16 mouse cellular contexts compared by ENCODE assay signal in genomic region chr19:41690064-41690463, GRCm38 (mm10). TPM values are rescaled to one million over a fixed set of nuclear protein-coding genes. Genes with fewer than 3 reads are reported as not detected.
DNase-seq lines count a peak whose midpoint lies in the region; ATAC-seq and TF ChIP-seq lines count a peak whose summit lies in the region.
"Had no signal": no experiment of that assay in that cellular context is flagged by ENCODE, and none has a peak within 500 bp of the region (broad histone marks: within the 10 kb centered on the region; RNA-seq: fewer than 3 reads in every experiment).

No protein-coding gene starts in this region.

- no peaks in the 10 kb centered on the region for H3K9me3 ChIP-seq in forebrain, embryonic 12.5 days
- H3K9me3 ChIP-seq in hindbrain, embryonic 11.5 days (ENCODE audit: control insufficient read depth, low read length) = no peaks in the 10 kb centered on the region
- no peaks in the 10 kb centered on the region for H3K9me3 ChIP-seq in midbrain, postnatal 0 days (ENCODE audit: low read length)

- H3K27me3 ChIP-seq in forebrain, embryonic 12.5 days = no peaks in the 10 kb centered on the region
- H3K27me3 ChIP-seq in hindbrain, embryonic 11.5 days (ENCODE audit: control insufficient read depth, insufficient read depth, low read length) = peaks cover 7% of the 10 kb centered on the region; the same call in 1 of the 2 replicates
- no peaks in the 10 kb centered on the region for H3K27me3 ChIP-seq in midbrain, postnatal 0 days (ENCODE audit: insufficient read depth, low read length)

- H3K9ac ChIP-seq in forebrain, embryonic 12.5 days = no peak overlapping the region
- no peak overlapping the region for H3K9ac ChIP-seq in hindbrain, embryonic 11.5 days (ENCODE audit: low read depth, low read length)
- no peak overlapping the region for H3K9ac ChIP-seq in midbrain, postnatal 0 days (replicated peaks; ENCODE audit: low read length, poor library complexity, severe bottlenecking)

- H3K4me3 ChIP-seq in forebrain, embryonic 12.5 days (replicated peaks) = no peak overlapping the region
- no peak overlapping the region for H3K4me3 ChIP-seq in hindbrain, embryonic 11.5 days (ENCODE audit: low read depth, low read length)
- H3K4me3 ChIP-seq in midbrain, postnatal 0 days (ENCODE audit: low read depth, low read length) = no peak overlapping the region

- peak; percentile 39 to 69 for DNase-seq in layer of hippocampus, postnatal 14 days (ENCODE audit: low spot score in 2 of 2)
- no peak for DNase-seq in layer of hippocampus, adult 8-10 months (ENCODE audit: low spot score in 2 of 2)
- no peak for DNase-seq in hindbrain, embryonic 11.5 days (ENCODE audit: low spot score)
- DNase-seq in midbrain, postnatal 0 days (ENCODE audit: low spot score) = peak; percentile 86
- no peak for DNase-seq in adrenal gland, postnatal 10 days
- DNase-seq in adrenal gland, adult 8-10 months = no peak
- DNase-seq: adrenal gland, postnatal 25 days; gastrocnemius, postnatal 14 days; heart, postnatal 4 days; kidney, adult 2 months; thymus, postnatal 36 days had no signal

- no peaks in the 10 kb centered on the region for H3K36me3 ChIP-seq in forebrain, embryonic 12.5 days (replicated peaks)
- no peaks in the 10 kb centered on the region for H3K36me3 ChIP-seq in hindbrain, embryonic 11.5 days (ENCODE audit: control insufficient read depth, insufficient read depth, low read length)
- no peaks in the 10 kb centered on the region for H3K36me3 ChIP-seq in midbrain, postnatal 0 days (ENCODE audit: insufficient read depth, low read length)

- H3K4me2 ChIP-seq in forebrain, embryonic 12.5 days = no peak overlapping the region
- H3K4me2 ChIP-seq in hindbrain, embryonic 11.5 days (replicated peaks; ENCODE audit: low read depth, low read length) = no peak overlapping the region
- no peak overlapping the region for H3K4me2 ChIP-seq in midbrain, postnatal 0 days (ENCODE audit: low read depth, low read length, poor library complexity, severe bottlenecking)
- H3K4me2 ChIP-seq: heart, embryonic 11.5 days; liver, embryonic 11.5 days had no signal

- ATAC-seq in forebrain, embryonic 12.5 days (ENCODE audit: low FRiP score) = peak; percentile 33
- peak; percentile 30 for ATAC-seq in hindbrain, embryonic 11.5 days (ENCODE audit: low FRiP score)
- ATAC-seq in midbrain, postnatal 0 days (ENCODE audit: low FRiP score) = no peak

- H3K4me1 ChIP-seq in forebrain, embryonic 12.5 days = peaks cover 64% of the 10 kb centered on the region
- peaks cover 36% of the 10 kb centered on the region for H3K4me1 ChIP-seq in hindbrain, embryonic 11.5 days (replicated peaks; ENCODE audit: control insufficient read depth, insufficient read depth, low read length)
- H3K4me1 ChIP-seq in midbrain, postnatal 0 days (ENCODE audit: insufficient read depth, low read length) = peaks cover 18% of the 10 kb centered on the region

- H3K27ac ChIP-seq in forebrain, embryonic 12.5 days = peak overlapping the region; percentile 16; the same call in 1 of the 2 replicates
- peak overlapping the region; percentile 76 for H3K27ac ChIP-seq in hindbrain, embryonic 11.5 days (ENCODE audit: low read depth, low read length)
- no peak overlapping the region for H3K27ac ChIP-seq in midbrain, postnatal 0 days (ENCODE audit: low read depth, low read length)

- no peak for TF ChIP-seq CTCF in midbrain, postnatal 0 days (IDR thresholded peaks at IDR 0.05)

- WGBS in forebrain, embryonic 12.5 days = 63% methylated on average over 10 of the region's 10 CpGs
- WGBS in hindbrain, embryonic 11.5 days = 51% methylated on average over 10 of the region's 10 CpGs
- 39% methylated on average over 10 of the region's 10 CpGs for WGBS in midbrain, postnatal 0 days

RNA-seq across cellular contexts. Expression of gene Slit1, which starts 53.4 kb away (rescaled TPM):
- 100 to 1,000 TPM; 143 to 146 TPM for total RNA-seq in layer of hippocampus, postnatal 14 days (2021)
- 100 to 1,000 TPM; 184 to 232 (median 208) TPM for total RNA-seq in layer of hippocampus, adult 8-10 months (2022)
- polyA plus RNA-seq in forebrain, embryonic 12.5 days (2016; fragmentation: Nextera tagmentation; extraction: Ambion mirVana) = 11.0 and 14.0 TPM in 2 replicates
- 13.8 and 22.8 TPM in 2 replicates for polyA plus RNA-seq in hindbrain, embryonic 11.5 days (2014; fragmentation: Nextera tagmentation; extraction: Ambion mirVana)
- 72.3 and 74.2 TPM in 2 replicates for total RNA-seq in midbrain, postnatal 0 days (2014; rRNA removed)
- polyA plus RNA-seq in midbrain, postnatal 0 days (2015; fragmentation: Nextera tagmentation; extraction: Ambion mirVana) = 15.4 and 17.0 TPM in 2 replicates
- 1 to 10 TPM; 3.8 to 5.7 TPM for total RNA-seq in adrenal gland, postnatal 10 days (2021)
- 10 to 100 TPM in 2 of 4 experiments, 1 to 10 TPM in 2; 5.7 to 32.3 (median 14.2) TPM for total RNA-seq in adrenal gland, adult 8-10 months (2022)
- total RNA-seq: heart, postnatal 4 days; monocyte, adult 5-6 weeks had no signal
- polyA plus RNA-seq: C2C12 had no signal

Comparison
In these comparisons a context has a peak if more than half of its experiments do, and no peak if none do; other contexts are left out.
1. DNase-seq: peak in layer of hippocampus, postnatal 14 days (2 of 2) and midbrain, postnatal 0 days (single experiment); none in layer of hippocampus, adult 8-10 months (0 of 2), hindbrain, embryonic 11.5 days (single experiment), adrenal gland, postnatal 10 days (single experiment) and adrenal gland, adult 8-10 months (single experiment).